Mouse (Mus musculus) kidney, adult 2 months (tissue): ENCODE results near the gene Nodal. TPM values are rescaled to one million over a fixed set of nuclear protein-coding genes. Genes with fewer than 3 reads are reported as not detected.

Experiments
- DNase-seq: peaks from one replicate; pipeline ENCODE4 v3.0.0; 2021
- H3K27ac ChIP-seq: fragments of 200-500 bp; 2 replicates; pipeline ENCODE4 v1.5.1; 2012; ENCODE audit warnings: low read depth, low read length, control low read depth, inconsistent platforms; ENCODE audit not compliant: insufficient read depth
- H3K27me3 ChIP-seq: fragments of 200-500 bp; replicated peaks from 2 replicates; pipeline ENCODE4 v1.6.1; 2012; ENCODE audit warnings: mild to moderate bottlenecking, moderate library complexity, low read length, inconsistent platforms; ENCODE audit not compliant: control insufficient read depth, insufficient read depth
- H3K36me3 ChIP-seq: fragments of 200-500 bp; 2 replicates; pipeline ENCODE4 v1.6.1; 2012; ENCODE audit warnings: mild to moderate bottlenecking, moderate library complexity, low read length, inconsistent platforms; ENCODE audit not compliant: control insufficient read depth, insufficient read depth
- H3K4me1 ChIP-seq: fragments of 200-500 bp; 2 replicates; pipeline ENCODE4 v1.6.1; 2011; ENCODE audit warnings: low read length; ENCODE audit not compliant: control insufficient read depth, insufficient read depth
- H3K4me3 ChIP-seq: fragments of 200-500 bp; 2 replicates; pipeline ENCODE4 v1.5.1; 2011; ENCODE audit warnings: mild to moderate bottlenecking, low read depth, low read length, control low read depth; ENCODE audit not compliant: insufficient read depth
- CTCF ChIP-seq: fragments of 200-500 bp; conservative IDR thresholded peaks from 2 replicates; pipeline ENCODE4 v1.5.1; 2011; ENCODE audit warnings: low read depth, mild to moderate bottlenecking, control low read depth, low read length, moderate library complexity, mixed read lengths; ENCODE audit not compliant: insufficient read depth, insufficient read length
- POLR2A ChIP-seq: fragments of 200-500 bp; IDR thresholded peaks from one replicate; pipeline ENCODE4 v1.6.1; 2011; ENCODE audit warnings: low read depth, low read length, control low read depth
- WGBS: fragments of 180-500 bp; shearing (Covaris S2); methylation state at CpG from one replicate; pipeline ENCODE4 v1.1.7; 2018; 5-methylcytosine and 5-hydroxymethylcytosine counted together
- polyA plus RNA-seq: library from polyadenylated mRNA; depleted of rRNA; stranded (reverse); fragments of >200 nt; gene quantifications from 2 replicates; pipeline ENCODE4 v1.2.3, GENCODE M21; 2012

Gene Nodal
- polyA plus RNA-seq, 1 experiment: 0.06 TPM

DNA sequence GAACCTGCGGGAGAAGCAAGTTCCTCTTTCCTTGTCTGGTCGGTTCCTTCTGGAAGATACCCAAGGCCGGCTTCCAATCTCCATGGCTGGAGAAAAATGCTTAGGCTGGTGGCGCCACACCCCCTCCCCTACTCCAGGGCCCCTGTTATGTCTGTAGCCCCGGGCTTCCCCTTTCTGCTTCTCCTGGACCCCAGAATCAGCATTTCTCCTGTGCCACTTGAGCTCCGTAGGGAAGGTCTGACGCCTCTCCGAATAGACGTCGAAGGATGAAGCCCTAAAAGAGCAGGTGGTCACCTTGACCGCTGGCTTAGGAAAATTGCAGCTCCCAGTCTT, 34.1 kb upstream of the Nodal start:
- no peak for TF ChIP-seq CTCF
- TF ChIP-seq POLR2A: no peak
- Histone ChIP-seq H3K4me1 (0 out of 2 replicates have a peak, but pooled peaks cover 7% of the 10 kb centered on the region), H3K27ac (no peak overlapping the region), H3K36me3 (no peaks in the 10 kb centered on the region), H3K27me3 (no peaks in the 10 kb centered on the region), H3K4me3 (peak overlapping the region; percentile 81)
- 16% methylated on average over 11 of the region's 11 CpGs for WGBS
- no peak for DNase-seq

DNA sequence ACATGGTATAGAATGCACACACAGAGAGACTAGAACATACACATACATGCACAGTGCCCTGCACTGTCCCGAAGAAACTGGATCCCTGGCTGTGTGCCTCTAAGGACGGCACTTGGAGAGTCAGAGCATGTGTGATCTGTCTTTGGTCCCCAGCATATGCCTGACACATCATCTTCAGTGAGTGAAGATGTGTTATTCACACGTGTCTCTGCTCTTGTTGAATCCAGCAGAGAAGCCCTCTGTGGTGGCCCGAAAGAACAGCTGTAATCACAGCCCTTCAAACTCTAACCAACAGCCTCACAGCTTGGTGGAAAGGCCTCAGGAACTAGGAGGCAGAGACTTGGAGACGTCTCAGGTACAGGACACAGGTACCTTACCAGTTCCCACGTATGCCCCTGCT, 32.6 kb upstream of the Nodal start:
- Histone ChIP-seq H3K36me3 (no peaks in the 10 kb centered on the region), H3K4me3 (no peak overlapping the region), H3K27ac (no peak overlapping the region), H3K27me3 (no peaks in the 10 kb centered on the region), H3K4me1 (0 out of 2 replicates have a peak, but pooled peaks cover 5% of the 10 kb centered on the region)
- no peak for DNase-seq
- 89% methylated on average over 6 of the region's 6 CpGs for WGBS
- TF ChIP-seq POLR2A: no peak
- no peak for TF ChIP-seq CTCF

DNA sequence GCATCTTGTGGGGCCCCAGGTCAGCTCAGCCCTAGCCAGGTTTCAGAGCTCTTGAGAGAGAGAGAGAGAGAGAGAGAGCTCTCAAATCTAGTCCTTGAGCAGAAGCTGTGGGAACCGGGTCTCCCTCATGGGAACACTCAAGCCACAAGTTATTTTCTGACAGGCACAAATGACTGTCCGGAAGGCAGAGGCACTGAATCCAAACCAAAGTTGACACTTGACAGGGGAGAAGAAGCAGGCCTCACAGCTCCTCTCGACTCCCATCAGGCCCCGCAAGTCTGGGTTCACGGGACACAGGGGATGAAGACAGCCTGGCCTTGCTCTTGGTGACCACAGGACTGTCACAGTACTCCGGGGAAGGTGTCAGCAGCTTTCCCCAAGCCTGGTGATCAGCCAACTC, 31.5 kb upstream of the Nodal start:
- no peak overlapping the region for H3K4me3 ChIP-seq
- H3K4me1 ChIP-seq: no peaks in the 10 kb centered on the region
- 71% methylated on average over 6 of the region's 6 CpGs for WGBS
- DNase-seq: no peak
- H3K36me3 ChIP-seq: no peaks in the 10 kb centered on the region
- H3K27ac ChIP-seq: no peak overlapping the region
- no peaks in the 10 kb centered on the region for H3K27me3 ChIP-seq
- TF ChIP-seq POLR2A (no peak), CTCF (no peak)

DNA sequence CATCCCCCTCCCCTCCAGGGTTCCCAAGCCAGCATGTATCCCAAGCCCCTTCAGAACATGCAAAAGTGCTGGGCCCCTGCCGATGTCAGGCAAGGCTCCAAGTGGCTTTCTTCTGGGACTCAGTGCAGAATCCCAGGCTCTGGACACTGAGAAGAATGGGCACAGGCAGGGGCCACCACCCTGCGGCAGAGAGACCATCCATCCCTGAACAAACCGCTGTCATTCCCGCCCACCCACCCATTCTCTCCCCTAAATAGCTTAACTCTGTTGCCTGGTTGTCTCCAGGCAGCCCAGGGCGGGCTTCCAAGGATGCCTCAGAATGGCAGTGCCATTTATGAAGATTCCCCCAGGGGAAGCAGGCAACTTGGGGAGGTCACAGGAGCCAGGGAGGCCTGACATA, 28.8 kb upstream of the Nodal start:
- no peaks in the 10 kb centered on the region for H3K4me1 ChIP-seq
- no peak overlapping the region for H3K27ac ChIP-seq

DNA sequence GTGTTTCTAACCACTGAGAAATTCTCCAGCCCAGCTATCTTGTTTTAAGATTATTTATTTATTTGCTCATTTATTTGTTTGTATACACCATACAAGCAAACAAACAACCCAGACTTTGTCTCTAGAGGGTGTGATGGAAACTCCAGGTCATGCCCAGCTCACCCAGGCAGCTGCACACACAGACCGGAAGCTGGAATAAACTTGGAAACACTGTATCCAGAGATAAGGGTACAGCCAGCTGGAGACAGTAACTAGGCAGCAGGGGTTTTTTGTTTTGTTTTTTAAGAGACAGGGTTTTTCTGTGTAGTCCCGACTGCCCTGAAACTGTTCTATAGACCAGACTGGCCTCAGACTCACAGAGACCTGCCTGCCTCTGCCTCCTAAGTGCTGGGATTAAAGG, 27.6 kb upstream of the Nodal start:
- no peak for TF ChIP-seq POLR2A
- no peak for TF ChIP-seq CTCF
- Histone ChIP-seq H3K27me3 (no peaks in the 10 kb centered on the region), H3K36me3 (no peaks in the 10 kb centered on the region), H3K27ac (no peak overlapping the region), H3K4me1 (no peaks in the 10 kb centered on the region), H3K4me3 (no peak overlapping the region)
- no peak for DNase-seq
- 54% methylated on average over 2 of the region's 2 CpGs for WGBS

More for the DNA sequence above, 28.8 kb upstream of the Nodal start:
- no peak overlapping the region for H3K4me3 ChIP-seq
- no peak for DNase-seq
- H3K36me3 ChIP-seq: no peaks in the 10 kb centered on the region
- TF ChIP-seq CTCF (no peak), POLR2A (no peak)
- no peaks in the 10 kb centered on the region for H3K27me3 ChIP-seq
- 83% methylated on average over 5 of the region's 5 CpGs for WGBS

DNA sequence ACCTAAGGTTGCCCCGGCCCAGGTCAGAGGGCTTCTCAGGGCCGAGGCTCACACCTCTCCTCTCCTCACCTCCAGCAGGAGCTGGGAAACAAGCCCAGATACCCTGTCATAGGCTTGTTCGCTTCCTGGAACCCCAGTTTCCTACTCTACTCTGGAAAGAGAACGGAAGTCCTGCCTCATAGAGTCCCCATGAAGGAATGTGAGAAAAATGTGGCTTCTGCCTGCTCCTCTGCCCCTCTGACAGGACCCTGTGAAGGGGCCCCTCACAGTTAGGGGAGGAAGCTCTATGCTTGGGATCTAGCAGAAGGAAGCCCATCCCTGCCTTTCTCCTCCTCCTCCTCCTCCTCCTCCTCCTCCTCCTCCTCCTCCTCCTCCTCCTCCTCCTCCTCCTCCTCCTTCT, 25.2 kb upstream of the Nodal start:
- TF ChIP-seq CTCF: no peak
- no peak for TF ChIP-seq POLR2A
- no peak overlapping the region for H3K27ac ChIP-seq
- no peaks in the 10 kb centered on the region for H3K36me3 ChIP-seq
- H3K27me3 ChIP-seq: no peaks in the 10 kb centered on the region
- WGBS: 47% methylated on average over 4 of the region's 4 CpGs
- no peak for DNase-seq
- no peak overlapping the region for H3K4me3 ChIP-seq
- no peaks in the 10 kb centered on the region for H3K4me1 ChIP-seq

DNA sequence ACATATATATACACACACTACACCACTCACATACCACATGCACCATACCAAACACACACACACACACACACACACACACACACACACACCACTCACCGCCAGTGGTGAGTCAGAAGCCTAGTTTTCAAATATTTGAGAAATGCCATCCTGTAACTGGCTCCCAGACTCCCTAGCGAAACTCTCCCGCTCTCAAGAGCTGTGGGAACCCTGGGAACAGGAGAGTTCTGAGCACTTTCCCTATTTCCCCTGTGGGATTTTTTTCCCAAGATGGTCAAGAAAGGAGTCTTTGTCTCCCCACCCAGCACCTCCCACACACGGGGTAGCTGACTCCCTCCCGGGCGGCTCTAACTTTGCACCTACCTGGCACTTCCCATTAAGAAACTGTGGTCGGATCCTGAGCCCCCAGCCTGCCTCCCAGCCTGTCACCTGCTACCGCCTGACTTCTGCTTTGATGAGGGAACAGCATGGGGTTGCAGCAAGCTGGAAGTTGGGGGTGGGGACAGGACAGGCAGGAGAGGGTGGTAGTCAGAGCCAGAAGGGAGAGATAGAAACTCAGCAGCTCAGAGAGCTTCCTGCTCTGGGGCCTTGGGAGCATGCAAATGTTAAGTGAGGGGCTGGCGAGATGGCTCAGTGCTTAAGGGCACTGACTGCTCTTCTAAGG, 23.2 kb upstream of the Nodal start:
- 31% methylated on average over 9 of the region's 9 CpGs for WGBS

DNA sequence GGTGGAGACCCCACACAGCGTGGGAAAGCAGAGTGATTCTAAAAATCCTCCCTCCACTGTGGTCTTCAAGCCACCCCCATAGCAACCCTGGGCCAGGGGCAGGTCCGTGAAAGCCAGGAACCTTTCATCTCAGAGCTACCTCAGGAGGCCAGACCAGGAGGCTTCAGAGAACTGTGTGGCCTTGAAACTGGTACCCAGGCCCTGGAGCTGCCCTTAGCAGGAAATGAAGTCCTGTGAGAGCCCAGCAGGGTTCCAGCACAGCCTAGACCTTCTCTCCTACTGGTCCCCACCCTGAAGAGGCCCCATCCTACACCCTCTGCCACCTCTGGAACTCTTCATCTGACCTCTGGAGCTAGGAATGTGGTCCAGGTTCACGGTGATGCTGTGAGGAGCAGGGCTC, 19.6 kb upstream of the Nodal start:
- Histone ChIP-seq H3K36me3 (no peaks in the 10 kb centered on the region), H3K4me3 (no peak overlapping the region), H3K27me3 (no peaks in the 10 kb centered on the region), H3K27ac (no peak overlapping the region), H3K4me1 (no peaks in the 10 kb centered on the region)
- WGBS: 74% methylated on average over 3 of the region's 3 CpGs
- DNase-seq: no peak
- TF ChIP-seq CTCF (no peak), POLR2A (no peak)

More for the DNA sequence above, 23.2 kb upstream of the Nodal start:
- H3K27me3 ChIP-seq: no peaks in the 10 kb centered on the region
- TF ChIP-seq POLR2A (no peak), CTCF (no peak)
- H3K4me3 ChIP-seq: no peak overlapping the region
- H3K27ac ChIP-seq: no peak overlapping the region
- DNase-seq: no peak
- H3K36me3 ChIP-seq: no peaks in the 10 kb centered on the region
- no peaks in the 10 kb centered on the region for H3K4me1 ChIP-seq
